Mouse (Mus musculus) spleen, postnatal 0 days (tissue): Measurements from ENCODE around the gene Heatr5a. TPM values are rescaled to one million over a fixed set of nuclear protein-coding genes. Genes with fewer than 3 reads are reported as not detected.

ENCODE experiments used
- polyA plus RNA-seq: library from polyadenylated mRNA; unstranded; fragments of >200 nt; fragmentation: Nextera tagmentation; extraction: Ambion mirVana; gene quantifications from 2 replicates; pipeline ENCODE4 v1.2.1, GENCODE M21; 2015

The Heatr5a gene
- polyA plus RNA-seq, result 7.8 and 8.2 TPM in 2 replicates

DNA sequence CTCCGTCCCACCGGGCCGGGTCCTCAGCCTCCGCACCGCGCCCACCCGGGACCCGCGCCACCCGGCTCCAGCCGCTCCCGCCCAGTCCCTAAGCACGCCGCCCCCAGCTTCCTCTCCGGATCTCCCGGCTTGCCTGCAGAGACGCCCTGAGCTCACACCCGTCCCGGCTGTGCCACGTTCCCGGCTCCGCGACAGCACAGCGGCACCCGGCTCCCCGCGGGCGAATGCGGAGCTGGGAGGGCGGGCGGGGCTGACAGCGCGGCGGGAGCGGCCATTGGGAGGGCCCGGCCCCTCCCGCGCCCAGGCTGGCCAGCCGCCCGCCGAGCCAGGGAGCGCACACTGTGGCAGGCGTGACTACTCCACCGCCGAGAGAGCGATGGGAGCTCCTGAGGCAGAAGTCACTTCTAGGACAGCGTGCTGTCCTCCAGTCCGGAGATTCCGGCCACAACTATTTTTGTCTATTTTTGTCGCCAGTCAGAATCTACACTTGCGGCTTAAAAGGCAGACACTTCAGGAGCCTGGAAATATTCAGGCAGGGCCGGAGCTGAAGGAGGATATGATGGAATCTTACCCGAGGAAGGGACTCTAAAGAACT, at the start of gene Heatr5a:
Heatr5a (minus strand) TSS at position 252 of the 595 bp plus-strand sequence.

DNA sequence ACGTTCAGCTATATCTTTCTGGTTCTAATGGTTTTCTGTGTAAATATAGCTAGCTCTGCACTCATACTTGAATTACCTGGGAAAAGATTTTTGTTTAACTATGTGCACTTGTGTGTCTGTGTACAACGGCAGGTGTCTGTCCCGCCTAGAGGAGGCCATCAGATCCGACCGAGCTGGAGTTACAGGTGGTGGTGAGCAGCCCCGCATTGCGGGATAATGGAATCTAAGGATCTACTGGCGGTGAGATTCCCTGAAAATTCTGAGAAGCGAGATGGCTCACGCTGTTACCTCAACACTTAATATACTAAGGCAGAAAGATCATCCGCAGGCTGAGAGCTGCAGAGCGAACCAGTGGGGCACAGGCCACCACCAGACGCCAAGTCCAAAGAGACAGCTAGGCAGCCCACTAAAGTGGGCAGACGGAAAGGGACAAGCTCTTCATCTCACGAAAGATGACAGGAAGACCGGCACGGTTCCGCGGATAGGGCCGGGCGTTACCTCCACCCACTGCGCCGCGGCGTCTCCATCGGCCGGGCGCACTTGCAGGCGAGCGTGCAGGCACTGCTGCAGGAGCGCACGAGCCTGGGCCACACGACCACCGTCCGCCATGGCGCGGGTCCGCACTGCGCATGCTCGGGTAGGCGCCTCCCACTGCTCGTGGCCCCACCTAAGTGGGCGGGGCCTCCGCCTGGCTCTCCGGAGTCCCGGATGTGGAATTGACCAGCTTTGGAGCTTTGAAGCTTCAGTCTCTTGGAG, 34.9 kb upstream of the Heatr5a start, which contains the start of gene Dtd2:
Dtd2 (minus strand) TSS at position 625 of the 756 bp plus-strand sequence.

GRCm38 (mm10) chr12:51829290-51830076, 141.6 kb downstream of the Heatr5a start, which contains the start of gene Hectd1:
TSS of gene Hectd1 (minus strand) at chr12:51829536.

Other genes starting within 250 kb of the Heatr5a start
- 36.7 and 37.1 TPM in 2 replicates for gene Hectd1, start 141.8 kb downstream of the Heatr5a start, polyA plus RNA-seq
- 27.6 and 28.9 TPM in 2 replicates for gene Dtd2, start 35.2 kb upstream of the Heatr5a start, polyA plus RNA-seq
- gene Gpr33, start 56.7 kb upstream of the Heatr5a start, polyA plus RNA-seq, result not detected in 2 replicates
- gene Nubpl, start 126.4 kb upstream of the Heatr5a start, polyA plus RNA-seq, result 6.7 and 7.4 TPM in 2 replicates